Mouse (Mus musculus): ENCODE data around the gene Mb21d2.

Mb21d2 gene

DNA sequence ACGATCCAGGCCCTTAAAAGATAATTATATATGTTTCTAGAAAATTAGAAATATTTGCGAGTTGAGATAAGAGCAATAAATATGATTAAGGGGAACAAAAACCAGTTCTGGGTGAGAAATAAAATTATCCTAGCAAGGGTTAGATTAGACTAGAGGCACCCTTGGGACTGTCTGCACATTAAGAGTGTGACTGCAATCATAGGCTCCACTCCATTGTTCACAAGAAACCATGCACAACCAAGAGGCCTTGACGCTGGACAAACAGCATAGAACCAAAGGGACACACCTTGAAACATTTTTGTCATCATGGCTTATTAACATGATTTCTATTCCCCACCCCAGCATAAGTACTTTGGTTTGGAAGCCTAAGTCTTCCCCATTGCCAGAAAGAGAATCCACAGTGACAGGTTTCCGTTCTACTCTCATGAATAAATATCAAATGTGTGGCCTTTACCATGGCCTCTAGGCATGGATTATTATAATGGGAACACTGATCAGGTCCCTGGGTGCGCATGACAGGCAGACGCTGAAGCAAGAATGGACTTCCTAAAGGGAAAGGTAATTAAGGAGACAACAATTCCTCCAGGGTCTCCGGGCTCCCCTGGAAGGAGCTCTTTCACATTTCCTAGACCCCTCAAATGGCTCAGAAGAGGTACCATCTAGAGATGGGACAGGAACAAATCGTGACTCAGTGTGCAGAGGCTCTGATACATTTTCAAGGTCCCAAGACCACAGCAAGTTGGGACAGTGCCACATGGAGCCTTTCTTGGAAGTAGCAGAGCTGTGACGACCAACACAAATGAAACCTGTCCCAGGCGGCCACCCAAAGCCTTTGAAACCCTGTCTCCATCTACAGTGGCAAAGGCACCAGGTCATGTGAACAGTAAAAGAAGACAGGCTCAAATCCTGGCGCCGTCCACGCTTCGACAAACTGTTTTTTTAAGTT is 26.6 kb downstream of the Mb21d2 start:
- no peak for DNase-seq (ENCODE audit: inconsistent ontology term)

DNA sequence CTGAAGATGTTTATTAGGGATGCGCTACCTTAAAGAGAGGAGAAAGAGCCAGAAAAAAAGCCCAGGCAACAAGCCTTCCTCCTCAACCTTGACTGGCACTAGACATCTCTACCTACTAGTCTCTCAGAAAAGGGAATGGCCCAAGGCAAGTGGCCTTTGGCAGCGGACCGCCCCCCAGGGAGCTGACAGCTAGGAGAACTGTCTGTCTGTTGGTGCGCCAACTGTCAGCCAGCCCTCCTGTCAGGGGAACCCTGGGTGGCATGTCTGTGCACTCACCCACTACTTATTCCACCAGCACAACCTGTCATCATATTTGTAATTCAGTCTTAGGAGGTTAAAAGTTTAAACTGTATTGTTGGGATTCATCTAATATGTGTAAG is 30.3 kb downstream of the Mb21d2 start:
- no peak for DNase-seq (ENCODE audit: inconsistent ontology term)

DNA sequence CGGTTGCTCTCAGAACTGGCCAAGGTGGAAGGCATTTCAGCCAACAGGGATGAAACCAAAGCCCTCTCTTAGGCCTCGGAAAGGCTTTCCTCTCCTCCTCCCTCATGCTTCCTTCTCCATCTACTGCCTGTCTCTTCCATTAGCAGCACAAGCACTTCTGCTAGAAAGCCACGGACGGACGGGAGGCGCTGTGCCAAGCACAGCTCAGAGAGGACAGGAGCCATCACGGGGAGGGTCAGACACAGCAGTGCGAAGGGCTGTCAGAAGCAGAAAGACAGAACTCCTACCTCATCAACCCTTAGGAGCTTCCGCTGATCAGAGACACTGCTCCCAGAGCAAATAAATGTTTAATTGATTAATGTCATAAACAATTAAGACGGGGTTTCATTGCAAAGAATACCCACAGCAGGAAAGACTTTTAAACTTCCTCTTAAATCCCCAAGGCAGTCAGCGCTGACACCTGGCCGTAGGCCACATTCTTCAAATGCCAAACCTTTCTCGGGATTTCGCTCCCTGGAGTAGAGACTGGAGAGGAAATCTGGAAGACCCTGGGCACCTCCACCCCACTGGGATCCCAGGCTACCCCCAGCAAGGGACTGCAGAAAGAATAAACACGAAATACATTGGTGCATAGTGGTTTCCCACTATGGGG is 30.8 kb downstream of the Mb21d2 start:
- DNase-seq (ENCODE audit: inconsistent ontology term) = peak; percentile 51

DNA sequence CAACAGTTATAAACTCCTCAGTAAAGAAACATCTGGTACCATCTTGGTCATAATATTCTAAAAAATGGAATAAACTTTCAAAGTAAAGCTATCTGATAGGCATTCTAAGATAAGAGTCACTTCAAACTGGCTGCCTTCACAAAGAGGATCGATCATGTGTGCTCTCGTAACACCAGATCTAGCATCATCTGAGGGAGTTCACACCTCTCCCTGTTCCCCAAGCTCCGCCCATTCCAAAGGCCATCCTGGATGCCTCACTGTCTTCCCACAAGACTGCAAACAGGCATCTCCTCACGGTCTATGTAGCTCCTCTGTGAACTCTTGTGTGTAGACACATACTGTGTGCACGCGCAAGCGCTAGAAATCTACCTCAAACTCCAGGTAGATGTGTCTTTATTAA is 32.9 kb downstream of the Mb21d2 start:
- no peak for DNase-seq (ENCODE audit: inconsistent ontology term)

DNA sequence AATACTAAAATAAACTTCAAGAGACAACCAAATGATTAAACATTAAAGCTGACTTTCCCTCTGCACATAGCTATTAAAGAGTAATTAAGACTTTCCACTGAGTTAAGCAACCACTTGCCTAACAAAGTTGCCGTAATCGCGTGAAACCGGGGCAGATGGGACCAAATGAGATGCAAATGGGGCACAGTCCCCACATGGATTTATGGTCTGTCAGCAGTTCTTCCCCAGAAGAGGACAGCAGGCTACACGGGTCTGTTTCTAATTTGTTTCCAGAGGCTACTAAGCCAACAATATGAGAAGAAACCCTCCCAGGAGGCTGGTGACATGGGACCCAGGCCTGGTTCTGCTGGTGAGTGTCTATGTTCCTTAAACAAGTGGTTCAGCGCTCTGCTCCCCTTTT is 34.6 kb downstream of the Mb21d2 start:
- no peak for DNase-seq (ENCODE audit: inconsistent ontology term)

DNA sequence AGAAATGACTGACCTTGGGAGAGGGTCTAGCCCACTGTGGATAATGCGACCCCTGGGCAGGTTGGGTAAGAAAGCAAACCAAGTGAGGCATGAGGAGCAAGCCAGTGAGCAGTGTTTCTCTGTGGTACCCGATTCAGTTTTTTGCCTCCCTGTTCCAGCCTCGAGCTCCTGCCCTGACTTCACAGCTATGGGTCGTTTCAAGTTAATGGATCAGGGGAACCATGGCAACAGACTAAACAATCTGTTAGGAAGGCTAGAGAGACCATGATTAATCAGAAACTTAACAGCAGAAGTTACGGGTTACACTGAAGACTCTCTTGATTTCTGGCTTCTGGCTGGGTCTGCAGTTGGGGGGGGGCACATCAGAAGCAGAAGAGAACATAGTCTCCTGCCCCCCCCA is 36.2 kb downstream of the Mb21d2 start:
- no peak for DNase-seq (ENCODE audit: inconsistent ontology term)

DNA sequence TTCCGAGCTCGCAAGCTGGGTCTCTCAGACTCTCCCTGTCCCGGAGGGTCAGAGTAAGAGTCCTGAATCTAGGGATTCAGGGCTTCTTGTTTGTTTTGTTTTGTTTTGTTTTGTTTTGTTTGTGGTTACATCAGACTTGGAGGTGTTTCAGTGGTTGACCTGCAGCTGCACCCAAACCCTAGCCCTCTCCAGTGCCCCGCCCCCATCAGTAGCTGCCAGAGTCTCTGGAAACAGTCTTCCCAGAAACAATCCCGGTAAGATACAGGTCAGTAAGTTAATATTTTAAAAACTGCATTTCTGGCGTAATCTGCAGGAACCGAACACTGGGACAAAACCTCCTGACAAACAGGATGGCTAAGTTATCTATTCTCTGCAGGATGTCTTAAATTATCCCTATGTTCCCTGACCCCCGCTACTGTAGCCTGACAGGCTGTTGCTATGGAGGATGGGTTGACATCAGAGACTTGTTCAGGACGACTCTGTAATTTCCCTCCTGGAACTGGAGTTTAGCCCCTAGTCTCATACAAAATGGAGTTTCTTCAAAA is 43.2 kb downstream of the Mb21d2 start:
- no peak for DNase-seq (ENCODE audit: inconsistent ontology term)

DNA sequence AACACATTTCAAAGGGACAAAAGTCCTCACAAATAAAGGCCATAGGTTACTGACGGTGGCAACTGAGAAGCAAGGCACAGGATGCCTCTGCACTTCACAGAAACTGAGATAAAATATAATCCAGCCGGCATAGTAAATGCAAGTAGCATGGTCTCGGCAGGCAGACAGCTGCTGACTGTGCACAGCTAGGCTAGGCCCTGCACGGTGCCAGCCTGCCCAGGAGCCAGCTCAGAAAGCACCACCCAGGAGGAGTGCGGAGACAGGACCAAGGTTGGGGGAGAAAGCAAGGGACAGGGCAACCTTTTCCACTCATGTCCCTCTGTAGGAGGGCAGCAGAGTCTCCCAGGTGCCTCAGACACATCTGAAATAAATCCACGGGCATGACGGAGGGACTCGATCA is 44.0 kb downstream of the Mb21d2 start:
- DNase-seq (ENCODE audit: inconsistent ontology term) = no peak

DNA sequence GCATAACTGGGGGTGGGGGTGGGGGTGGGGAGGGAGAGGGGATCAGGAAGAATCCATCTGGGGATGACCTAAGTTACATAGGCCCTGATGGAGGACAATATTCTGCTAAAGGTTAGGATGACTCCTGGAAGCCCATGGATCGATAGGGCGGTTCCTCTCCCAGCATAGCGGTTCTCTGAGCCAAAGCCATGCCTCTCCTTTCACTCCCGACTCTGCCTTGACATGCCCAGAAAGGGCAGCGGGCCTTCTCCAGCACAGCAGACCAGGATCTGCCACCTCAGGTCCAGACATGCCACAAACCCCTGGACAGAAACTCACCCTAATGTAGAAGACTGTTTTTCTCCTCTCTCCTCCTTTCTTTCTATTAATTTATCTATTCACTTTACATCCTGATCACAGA is 44.8 kb downstream of the Mb21d2 start:
- DNase-seq (ENCODE audit: inconsistent ontology term) = no peak

DNA sequence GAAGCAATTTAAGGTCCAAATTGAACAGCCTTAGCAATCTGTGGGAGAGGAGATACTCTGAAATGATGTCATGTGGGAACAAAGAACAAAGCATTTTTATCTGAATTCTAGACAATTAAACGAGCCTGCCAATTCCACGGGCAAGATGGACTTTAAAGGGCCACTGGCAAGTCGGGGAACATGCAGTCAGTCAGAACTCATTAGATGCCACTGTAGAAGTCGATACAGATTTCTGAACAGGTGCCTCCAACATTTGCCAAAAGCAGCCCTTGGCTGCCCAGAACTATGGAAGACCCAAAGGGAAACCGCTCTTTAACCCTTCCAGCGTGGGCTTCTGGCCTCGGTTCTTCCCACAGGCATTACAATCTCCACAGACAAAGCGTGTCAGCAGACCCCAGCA is 45.8 kb downstream of the Mb21d2 start:
- peak; percentile 74 for DNase-seq (ENCODE audit: inconsistent ontology term)

DNA sequence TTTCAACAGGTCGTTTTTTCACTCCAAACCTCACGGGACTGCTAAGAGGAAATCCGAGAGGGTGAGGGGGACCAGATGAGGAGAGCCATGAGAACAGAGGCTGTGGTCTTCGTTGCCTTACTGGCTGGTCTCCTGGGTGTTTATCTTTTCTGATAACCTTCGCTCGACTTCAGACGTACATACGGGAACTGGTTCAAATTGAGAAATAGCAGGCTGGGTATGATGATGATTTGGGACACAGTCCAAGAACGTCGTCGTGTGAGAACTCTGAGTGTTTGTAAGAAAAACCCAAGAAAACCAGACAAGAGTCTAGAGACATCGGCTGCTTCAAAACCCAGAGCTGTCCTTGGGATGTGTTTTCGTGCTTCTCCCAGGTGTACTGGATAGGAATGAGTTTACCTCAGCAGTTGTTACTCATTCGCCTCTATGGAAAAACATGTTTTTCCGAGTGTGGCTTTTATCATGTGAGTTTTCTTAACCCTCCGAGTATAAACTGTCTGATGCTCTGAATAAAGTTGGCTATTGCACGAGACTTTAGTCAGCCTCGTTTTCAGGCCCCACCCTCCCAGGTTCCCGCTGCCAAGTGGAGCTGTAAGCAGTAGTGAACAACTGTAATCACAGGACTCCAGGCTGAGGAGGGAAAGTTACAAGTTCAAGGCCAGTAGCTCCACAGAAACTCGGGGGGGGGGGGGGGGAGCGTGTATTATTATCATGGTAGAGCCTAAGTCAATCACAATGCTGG is 46.6 kb downstream of the Mb21d2 start:
- no peak for DNase-seq (ENCODE audit: inconsistent ontology term)

DNA sequence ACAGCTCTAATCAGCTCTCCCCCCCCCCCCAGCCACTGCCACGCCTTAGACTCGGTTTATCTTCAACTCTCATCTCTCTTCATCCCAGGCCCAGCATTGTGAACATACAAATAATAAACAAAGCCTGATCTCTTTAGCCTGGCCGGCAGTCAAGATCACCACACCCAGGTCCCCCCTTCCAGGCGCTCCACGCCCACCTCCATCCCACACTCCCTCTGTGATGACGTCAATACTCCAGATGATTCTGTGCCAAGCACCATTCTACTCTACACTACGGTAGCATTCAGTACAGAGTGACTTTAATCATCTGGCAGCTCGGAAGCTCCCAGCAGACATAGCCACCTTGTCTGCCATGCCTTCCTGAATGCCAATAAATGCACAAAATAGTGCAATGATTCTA is 47.7 kb downstream of the Mb21d2 start:
- no peak for DNase-seq (ENCODE audit: inconsistent ontology term)

DNA sequence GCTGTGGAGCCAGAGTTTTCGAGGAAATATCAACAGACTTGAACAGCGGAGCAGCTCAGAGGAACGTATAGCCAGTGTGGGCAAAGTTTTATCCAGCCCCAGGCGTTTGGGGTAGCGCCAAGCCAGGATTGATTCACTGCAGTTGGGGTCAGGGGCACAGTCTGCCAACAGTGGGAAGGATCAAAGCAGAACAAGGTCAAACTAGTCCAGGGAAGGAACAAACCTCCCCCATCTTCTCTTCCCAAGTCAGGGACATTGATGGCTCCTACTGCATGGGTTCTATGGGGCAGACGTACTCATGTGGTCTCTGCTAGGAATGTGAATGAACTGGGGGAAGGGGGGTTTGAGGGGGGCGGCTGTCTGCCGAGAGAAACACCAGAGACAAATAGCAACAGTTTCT is 48.7 kb downstream of the Mb21d2 start:
- peak; percentile 68 for DNase-seq (ENCODE audit: inconsistent ontology term)

DNA sequence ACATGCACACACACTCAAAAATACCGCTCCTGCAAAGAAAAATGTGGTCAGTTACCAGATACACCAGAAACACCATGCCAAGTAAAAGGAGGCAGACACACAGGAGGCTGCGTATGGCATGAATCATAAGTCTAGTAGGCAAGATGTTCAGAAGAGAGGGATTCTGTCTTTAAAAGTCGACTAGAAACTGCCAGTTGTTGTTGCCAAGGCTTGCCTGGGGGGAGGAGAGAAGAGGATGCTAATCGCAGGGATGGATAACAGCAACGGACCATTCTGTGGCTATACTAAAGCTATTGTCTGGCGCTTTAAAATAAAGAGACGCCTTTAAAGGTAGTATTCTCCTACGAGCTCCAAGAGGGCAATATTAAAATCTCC is 49.2 kb downstream of the Mb21d2 start:
- DNase-seq (ENCODE audit: inconsistent ontology term) = no peak

DNA sequence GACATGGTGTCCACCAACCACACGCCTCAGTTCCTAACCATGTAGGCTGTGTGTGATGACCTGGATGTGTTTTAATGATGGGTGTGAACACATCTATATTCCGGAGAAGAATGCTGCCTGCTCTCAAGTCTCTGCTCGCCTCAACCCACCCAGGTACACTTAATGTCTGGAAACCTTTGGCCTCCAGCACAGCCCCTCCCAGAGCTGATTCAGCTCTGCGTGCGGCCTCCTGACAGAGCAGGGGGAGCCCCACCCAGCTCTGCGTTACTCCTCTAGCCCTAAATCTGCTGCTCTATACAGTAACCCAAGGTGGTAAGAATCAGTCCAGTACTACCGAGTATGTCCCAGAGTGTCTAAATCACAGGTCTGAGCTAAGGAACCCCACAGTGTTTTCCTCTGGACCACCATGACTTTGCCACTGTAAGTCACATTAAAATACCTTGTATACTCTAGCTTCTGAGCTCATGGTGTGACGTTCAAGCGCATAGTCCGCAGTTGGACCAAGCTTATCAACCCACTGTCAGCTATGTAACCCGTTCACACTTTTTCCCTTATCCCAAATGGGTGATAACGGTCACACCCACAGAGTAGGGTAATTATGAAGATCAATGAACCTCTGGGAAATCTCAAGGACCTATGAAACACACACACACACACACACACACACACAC is 49.7 kb downstream of the Mb21d2 start:
- DNase-seq (ENCODE audit: inconsistent ontology term) = no peak

DNA sequence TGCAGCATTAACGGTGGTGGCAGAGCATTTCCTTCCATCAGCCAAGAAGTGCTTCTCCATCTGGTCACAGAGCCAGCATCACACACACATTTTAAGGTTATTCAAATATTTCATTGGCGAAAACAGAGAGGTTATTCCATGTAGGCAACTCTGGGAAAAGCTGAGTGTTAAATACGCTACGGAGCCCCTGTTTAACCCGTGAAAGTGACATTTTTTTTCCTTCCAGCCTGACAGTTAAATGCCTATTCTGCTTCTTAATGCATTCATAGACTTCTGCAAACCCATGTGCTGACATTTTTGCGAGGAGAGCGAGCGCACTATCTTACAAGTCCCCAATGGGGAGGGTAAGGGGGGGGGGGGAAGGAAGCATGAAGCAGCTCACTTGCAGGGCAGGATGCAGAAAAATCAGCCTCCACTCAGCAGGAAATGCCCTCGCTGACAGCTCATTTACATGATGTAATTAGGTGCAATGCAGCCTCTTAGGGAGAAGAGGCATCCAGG is 52.3 kb downstream of the Mb21d2 start:
- no peak for DNase-seq (ENCODE audit: inconsistent ontology term)

DNA sequence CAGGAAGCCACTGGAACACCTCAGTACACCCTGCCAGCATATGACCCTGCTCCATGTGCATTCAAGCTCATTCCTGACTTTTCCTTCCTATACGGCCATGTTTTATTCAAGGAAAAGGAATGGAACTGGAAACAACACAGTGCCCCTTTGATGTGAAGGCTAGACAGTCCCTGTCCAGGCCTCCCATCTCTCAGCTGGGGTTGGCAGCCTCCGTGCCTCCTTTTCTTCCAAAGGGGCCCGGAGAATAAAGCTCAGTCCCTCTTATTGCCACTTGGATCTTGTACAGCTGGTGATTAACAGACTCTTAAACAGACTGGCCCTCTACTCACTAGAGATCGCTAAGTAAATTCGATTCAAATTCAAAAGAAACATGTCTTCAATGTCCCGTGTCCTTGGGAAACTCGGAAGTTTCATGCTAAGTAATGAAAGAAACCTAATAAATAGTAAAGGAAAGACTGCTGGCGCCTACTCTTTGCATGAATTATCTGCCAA is 56.0 kb downstream of the Mb21d2 start:
- DNase-seq (ENCODE audit: inconsistent ontology term) = no peak

DNA sequence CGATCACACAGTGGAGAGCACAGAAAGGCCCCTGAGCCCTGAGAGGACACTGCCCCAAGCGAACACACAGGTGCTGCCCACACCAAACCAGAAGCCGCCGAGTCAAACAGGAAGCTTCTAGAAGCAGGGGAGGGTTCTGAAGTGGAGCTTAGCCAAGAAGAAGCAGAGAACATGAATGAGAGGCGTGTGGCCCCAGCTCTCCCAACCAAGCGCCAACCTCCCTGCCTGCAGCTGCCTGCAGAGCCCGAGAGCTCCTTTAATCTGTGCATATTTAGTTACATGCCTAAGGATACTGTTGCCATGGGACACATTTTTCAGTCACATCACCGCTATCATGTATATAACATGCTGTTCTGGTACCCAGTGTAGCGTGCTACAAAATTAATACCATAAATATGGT is 58.6 kb downstream of the Mb21d2 start:
- peak; percentile 64 for DNase-seq (ENCODE audit: inconsistent ontology term)

DNA sequence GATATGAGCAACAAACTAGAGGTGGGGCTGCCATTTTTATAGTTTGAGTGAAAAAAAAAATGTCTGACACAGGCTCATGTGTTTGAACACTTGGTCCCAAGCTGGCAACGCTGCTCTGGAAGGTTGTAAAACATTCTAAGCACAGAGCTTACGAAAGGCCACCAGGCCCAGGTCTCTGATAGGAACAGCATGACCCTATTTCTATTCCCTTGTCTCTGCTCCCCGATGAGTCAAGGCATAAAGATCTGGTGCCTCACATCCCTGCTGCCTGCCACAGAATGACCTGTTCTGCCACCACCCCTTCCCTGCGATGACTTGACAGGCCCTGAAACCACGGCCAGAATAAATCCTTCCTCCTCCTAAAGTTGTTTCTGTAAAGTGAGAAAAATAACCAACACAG is 59.0 kb downstream of the Mb21d2 start:
- peak; percentile 75 for DNase-seq (ENCODE audit: inconsistent ontology term)

DNA sequence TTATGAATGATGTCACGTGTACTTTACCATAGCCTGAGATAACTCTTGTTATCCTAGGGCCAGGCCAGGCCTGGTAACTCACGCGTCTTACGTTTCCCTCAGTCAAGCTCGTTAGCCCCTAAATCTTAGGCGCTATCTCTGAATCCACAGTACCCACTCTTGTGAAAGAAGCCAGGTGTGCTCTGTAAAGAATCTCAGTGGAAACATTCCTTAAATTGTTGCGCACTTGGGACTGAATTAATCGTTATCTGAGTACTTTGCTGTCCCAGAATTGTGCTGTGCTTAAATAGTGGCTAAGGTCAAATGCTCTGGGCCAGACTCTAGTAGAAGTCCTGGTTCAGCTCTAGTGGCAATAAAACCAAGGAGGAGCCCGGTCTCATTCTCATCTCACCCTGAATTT is 60.6 kb downstream of the Mb21d2 start:
- no peak for DNase-seq (ENCODE audit: inconsistent ontology term)

DNA sequence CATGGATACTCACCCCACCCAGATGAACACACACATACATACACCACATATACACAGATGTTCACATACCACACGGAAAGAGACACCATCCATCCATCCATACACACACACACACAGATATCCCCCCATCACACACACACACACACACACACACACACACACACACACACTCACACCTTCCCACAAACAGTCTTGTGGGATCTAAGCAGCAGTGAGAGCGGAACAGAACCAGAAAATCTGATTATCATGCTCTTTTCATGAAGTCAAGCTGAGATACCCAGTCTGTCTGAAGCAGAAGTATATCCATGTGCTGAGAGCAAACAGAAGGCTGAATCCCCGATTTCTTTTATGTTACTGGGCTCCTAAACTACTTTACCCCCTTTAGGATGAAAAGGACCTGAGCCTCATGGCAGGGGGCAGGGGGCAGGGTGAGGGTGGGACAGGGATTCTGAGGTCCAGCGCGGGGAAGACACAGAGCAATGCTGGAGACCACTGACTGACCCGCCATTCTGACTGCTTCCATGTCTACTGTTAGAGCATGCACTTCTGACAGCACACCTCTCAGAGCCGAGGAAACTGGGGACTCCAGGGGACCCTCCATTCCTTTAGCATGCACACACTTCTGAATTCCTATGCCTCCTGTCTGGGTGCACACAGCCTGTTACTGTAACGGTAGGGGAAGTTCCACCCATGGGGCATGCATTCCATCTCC is 62.7 kb downstream of the Mb21d2 start:
- DNase-seq (ENCODE audit: inconsistent ontology term) = no peak

Measured in Muller cell, postnatal 12 days (primary cell).